Mouse (Mus musculus): Measurements from ENCODE around the gene Ogfod3.

DNA sequence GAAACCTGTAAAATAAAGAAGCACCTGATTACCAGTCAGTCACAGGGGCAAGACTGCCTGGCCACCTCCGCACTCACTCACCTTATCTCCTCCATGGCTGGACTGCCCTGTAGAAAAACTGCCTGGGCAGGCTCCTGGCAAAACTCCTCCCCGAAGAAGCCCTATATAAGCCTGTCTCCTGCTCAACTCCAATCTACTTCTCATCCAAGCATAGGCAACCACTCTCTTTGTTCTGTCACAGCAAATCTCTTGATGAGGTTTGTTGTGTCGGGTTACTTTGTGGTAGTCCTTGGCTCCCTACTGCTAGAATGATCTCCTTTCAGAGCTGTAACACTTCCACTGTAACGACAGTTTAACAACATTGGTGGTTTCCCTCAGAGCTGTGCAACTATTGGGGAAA is 28.2 kb upstream of the Ogfod3 start:
- no peak for TF ChIP-seq CTCF (IDR thresholded peaks at IDR 0.05; ENCODE audit: borderline replicate concordance, extremely low read depth, insufficient read depth, insufficient read length)
- no peak for TF ChIP-seq POLR2A (IDR thresholded peaks at IDR 0.05; ENCODE audit: borderline replicate concordance, extremely low read depth, insufficient read depth, insufficient read length, poor library complexity, severe bottlenecking)
